Mouse (Mus musculus): Measurements from ENCODE around the gene Ranbp3.

Ranbp3 gene

DNA sequence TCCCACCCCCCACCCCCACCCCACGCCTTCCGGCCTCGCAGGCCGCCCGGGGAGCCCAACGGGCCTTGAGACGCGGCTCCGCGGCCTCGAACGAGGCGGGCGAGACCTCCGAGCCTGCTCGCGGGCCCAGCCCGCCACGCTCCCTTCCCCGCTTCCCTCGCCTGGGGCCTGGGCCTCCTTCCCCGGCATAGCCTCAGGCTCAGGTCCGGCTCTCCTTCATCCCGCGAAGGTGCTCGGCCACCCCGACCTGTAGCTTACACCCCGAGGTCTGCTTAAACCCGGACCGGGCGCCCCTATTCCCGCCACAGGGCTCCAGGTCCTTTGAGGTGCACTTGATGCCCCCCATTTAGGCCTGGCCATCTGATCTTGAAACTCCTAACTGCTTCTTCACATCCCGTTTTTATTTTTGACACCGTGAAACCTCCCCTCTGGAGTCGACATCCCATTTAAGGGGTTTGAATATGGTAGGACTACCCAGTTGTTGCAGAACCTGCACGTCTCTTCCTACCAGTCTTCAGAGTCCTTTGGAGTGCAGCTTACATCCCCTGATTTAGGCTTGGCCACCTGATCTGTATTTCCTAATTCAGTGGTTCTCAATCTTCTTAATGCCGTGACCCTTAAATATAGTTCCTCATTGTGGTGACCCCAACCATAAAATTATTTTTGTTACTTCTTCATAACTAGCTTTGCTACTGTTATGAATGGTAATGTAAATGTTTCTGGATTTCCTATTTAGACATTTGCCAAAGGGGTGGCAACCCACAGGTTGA lies 738 bp downstream of the Ranbp3 start:
- in situ Hi-C loops (cut with MboI, MseI) = loop anchor here (5.0 kb wide), 1 partner anchor 87 kb away; no protein-coding TSS in a partner anchor

DNA sequence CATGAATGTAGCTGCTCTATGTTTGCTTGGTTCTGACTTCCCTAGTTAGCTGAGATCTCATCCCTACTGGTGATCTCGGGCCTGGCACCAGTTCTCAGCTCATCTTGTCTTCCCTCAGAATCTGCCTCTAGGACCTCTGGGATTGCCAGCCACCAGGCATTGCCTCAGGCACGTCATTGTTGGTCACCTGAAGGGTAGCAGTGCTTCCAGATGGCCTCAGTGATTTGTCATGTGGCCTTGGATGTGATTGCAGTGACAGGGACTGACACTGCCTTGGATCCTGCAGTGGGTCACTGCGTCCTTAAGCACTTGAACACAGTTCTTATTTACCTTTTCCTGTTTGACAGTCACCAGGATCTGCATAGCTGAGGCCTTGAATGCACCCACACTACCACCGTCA lies 8.7 kb downstream of the Ranbp3 start:
- in situ Hi-C loops (cut with MboI, MseI) = no loop called here

DNA sequence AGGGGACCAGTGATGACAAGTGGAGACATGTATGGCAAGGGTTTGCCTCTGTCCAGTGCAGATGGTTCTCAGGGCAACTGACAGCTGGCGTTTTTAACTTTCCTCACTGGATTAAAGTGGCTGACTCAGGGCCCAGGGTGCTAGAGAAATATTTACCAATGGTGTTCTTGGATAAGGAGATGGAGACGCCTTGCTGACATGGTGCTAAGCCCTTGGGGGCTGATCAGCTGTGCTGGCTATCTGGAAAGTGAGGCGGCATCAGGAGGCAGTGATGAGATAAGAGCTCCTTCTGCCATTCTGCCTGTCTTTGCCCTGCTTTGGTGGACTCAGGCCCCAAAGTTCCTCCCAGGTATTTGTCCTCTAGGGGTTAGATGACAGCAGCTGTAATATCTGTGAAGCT lies 9.8 kb downstream of the Ranbp3 start:
- in situ Hi-C loops (cut with MboI, MseI) = no loop called here

GRCm38 (mm10) chr17:56683546-56684140 lies 10.5 kb downstream of the Ranbp3 start:
- in situ Hi-C loops (cut with MboI, MseI) = no loop called here

DNA sequence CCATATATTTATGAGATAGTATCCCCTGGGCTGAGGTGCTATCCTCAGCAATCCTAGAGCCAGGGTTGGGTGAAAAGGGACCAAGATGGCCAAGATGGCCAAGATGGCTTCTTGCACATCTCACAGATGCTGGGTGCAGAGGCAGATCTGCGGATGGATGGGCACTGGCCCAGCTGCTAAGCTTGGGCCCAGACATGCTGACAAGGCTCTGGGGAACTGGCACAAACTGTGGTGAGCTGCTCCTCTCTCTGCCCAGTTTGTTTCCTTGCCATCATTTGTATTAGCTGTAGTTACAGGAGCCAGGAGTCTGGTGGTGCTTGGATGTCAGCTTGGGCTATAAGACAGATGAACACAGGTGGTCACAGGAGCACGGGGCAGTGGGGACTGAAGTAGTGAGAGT lies 11.6 kb downstream of the Ranbp3 start:
- in situ Hi-C loops (cut with MboI, MseI) = no loop called here

- in situ Hi-C loops (cut with MboI, MseI) = no loop called here
Observed at GRCm38 (mm10) chr17:56686801-56687200, 13.7 kb downstream of the Ranbp3 start.

GRCm38 (mm10) chr17:56688045-56688444 lies 15.0 kb downstream of the Ranbp3 start:
- in situ Hi-C loops (cut with MboI, MseI) = no loop called here

DNA sequence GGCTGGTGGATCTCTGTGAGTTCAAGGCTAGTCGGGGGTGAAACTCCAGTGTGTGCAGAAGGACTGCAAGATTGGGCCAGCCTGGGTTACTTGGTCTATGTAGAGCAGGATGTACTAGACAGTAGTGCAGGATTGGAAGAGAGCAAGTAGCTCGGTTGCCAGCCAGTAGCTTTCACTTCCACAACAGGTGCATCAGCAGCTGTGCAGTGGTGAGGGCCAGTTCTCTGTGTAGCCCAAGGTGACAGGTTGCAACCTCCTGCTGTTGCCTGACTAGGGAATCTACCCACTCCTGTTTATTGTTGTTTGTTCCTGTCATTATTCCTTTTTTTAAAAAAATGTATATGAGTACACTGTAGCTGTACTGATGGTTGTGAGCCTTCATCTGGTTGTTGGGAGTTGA lies 15.6 kb downstream of the Ranbp3 start:
- in situ Hi-C loops (cut with MboI, MseI) = no loop called here

DNA sequence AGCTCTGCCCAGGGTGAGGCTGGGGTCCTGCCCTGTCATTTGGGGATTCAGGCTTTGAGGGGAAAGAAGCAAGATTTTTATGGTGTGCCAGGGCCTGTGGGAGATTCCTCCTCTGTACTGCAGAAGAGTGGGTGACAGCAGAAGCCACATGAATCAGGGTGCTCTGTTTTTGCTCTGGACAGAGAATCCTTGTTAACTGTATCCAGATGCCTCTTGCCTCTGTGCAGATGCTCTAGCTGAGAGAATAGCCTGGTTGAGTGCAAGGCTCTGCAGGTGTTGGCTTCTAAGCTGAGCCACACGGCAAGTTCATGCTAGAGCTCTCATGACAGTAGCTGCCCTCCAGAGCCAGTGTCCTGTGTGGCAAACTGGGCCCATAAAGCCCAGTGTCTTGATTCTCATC lies 20.3 kb downstream of the Ranbp3 start:
- in situ Hi-C loops (cut with MboI, MseI) = no loop called here

GRCm38 (mm10) chr17:56693851-56694310 lies 20.8 kb downstream of the Ranbp3 start:
- in situ Hi-C loops (cut with MboI, MseI) = no loop called here

GRCm38 (mm10) chr17:56700451-56700850 lies 27.4 kb downstream of the Ranbp3 start:
- in situ Hi-C loops (cut with MboI, MseI) = no loop called here

DNA sequence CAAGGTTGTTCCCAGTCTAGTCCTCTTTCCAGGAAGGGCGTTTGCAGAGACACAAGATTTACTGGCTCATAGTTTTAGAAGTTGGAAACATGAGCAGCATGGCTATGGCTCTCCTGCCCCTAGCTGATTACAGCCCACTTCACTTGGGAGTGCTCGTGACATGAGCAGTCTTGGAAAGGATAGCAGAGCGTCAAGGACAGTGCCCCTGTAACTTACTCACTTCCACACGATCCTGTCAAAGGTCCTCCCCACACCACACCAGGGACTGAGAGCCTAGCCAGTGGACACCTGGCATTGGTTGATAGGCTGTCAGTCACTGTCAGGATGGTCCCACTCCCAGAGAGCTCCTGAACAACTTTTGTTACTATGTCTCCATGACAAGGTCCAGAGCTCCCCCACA lies 29.9 kb downstream of the Ranbp3 start:
- in situ Hi-C loops (cut with MboI, MseI) = no loop called here

DNA sequence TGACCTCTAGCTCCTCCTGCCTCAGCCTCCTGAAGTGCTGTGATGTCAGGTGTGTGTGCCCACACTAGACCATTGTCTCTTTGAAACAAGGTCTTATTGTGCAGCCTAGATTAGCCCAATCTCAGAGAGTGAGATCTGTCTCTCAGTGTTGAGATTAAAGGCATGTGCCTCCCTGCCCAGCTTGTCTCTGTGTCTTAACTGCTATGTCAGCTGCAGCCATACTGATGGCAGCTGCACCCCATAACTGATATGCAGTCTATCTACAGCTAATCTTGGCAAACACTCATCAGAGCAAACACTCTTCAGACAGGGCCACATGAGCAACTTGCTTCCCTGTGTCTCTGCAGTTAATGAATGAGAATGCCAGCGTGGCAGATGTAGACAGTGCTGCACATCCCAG lies 33.4 kb downstream of the Ranbp3 start:
- in situ Hi-C loops (cut with MboI, MseI) = no loop called here

DNA sequence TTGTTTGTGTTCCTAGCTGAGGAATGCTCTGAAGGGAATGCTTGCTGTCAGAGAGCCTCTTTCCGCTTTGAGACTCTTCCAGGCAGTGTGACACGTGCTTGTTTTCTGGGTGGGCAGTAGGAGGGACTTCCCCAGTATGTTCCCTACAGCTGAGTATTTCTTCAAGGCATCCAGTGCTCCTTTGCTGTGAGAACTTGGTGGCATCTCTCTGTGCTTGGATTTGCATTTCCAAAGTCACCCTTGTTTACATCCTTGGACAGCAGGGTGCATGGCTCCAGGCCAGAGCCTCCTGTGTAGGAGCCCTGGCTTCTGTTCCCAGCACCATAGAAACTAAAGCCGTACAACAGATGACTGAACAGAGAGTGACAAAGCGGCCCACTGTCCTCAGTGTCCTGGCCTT lies 35.6 kb downstream of the Ranbp3 start:
- in situ Hi-C loops (cut with MboI, MseI) = no loop called here

DNA sequence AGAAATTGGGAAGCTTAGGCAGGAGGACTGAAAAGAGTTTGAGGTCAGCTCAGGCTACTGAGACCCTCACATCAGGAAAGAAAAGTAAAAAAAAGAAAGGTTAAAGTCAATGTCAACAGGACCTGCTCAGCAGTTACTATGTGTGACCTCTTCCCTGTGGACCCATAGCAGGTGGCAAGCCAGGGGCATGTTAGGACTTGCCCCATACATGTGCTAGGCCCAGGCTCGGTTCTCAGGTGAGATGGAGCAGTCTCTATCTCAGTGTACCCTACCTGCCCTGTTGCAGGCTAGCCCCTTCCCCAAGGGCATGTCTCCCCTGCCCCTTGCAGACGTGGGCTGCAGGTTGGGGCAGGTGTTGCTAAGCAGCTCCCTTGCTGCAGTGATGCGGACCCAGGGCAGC lies 36.6 kb downstream of the Ranbp3 start:
- in situ Hi-C loops (cut with MboI, MseI) = no loop called here

GRCm38 (mm10) chr17:56715360-56715759 lies 42.3 kb downstream of the Ranbp3 start:
- in situ Hi-C loops (cut with MboI, MseI) = no loop called here

GRCm38 (mm10) chr17:56715914-56716654 lies 43.0 kb downstream of the Ranbp3 start:
- in situ Hi-C loops (cut with MboI, MseI) = no loop called here

- in situ Hi-C loops (cut with MboI, MseI) = no loop called here
Observed at GRCm38 (mm10) chr17:56716655-56717362, 43.7 kb downstream of the Ranbp3 start.

- in situ Hi-C loops (cut with MboI, MseI) = no loop called here
Observed at GRCm38 (mm10) chr17:56717363-56718058, 44.4 kb downstream of the Ranbp3 start, which contains the start of the genes Ndufa11 and Vmac. TSS of gene Ndufa11 (plus strand) at chr17:56717767. TSS of gene Vmac (minus strand) at chr17:56718022.

GRCm38 (mm10) chr17:56722441-56722840 lies 49.3 kb downstream of the Ranbp3 start:
- in situ Hi-C loops (cut with MboI, MseI) = no loop called here

Data from T-helper 1 cell (primary cell).